Mouse (Mus musculus) gastrocnemius, adult 8-10 months (tissue): Measurements from ENCODE around the gene Olfr1340. TPM values are rescaled to one million over a fixed set of nuclear protein-coding genes. Genes with fewer than 3 reads are reported as not detected.

Experiments used
- DNase-seq, 2 experiments: peaks; one replicate each; pipeline ENCODE4 v3.0.0; 2022; ENCODE audit warnings: low spot score in 2 of 2
- total RNA-seq, 4 experiments: library from RNA; stranded (reverse); gene quantifications; 2 replicates each; pipeline ENCODE4 v1.2.4; 2022

Gene Olfr1340
- total RNA-seq: not detected

GRCm38 (mm10) chr4:118719838-118720237, at the start of gene Olfr1340:
Gene Olfr1340, plus strand, starts transcription at chr4:118720138.
- DNase-seq: no peak

- DNase-seq: no peak
These were observed 32.9 kb upstream of the Olfr1340 start for GRCm38 (mm10) chr4:118687086-118687485.

GRCm38 (mm10) chr4:118692412-118692973, 27.4 kb upstream of the Olfr1340 start, which contains the start of gene Olfr1342:
Gene Olfr1342, minus strand, starts transcription at chr4:118692756.
- no peak for DNase-seq

- DNase-seq: no peak
These were observed 26.1 kb upstream of the Olfr1340 start for GRCm38 (mm10) chr4:118693812-118694211.

GRCm38 (mm10) chr4:118703223-118703622, 16.7 kb upstream of the Olfr1340 start, which contains the start of gene Olfr1341:
Gene Olfr1341, plus strand, starts transcription at chr4:118703523.
- DNase-seq: no peak

GRCm38 (mm10) chr4:118708086-118708485, 11.9 kb upstream of the Olfr1340 start:
- DNase-seq: no peak

- DNase-seq: no peak
These were observed 8.3 kb upstream of the Olfr1340 start for GRCm38 (mm10) chr4:118711656-118712055.

- DNase-seq: no peak
These were observed 2.0 kb downstream of the Olfr1340 start for GRCm38 (mm10) chr4:118721742-118722483.

GRCm38 (mm10) chr4:118731875-118732274, 11.9 kb downstream of the Olfr1340 start, which contains the start of gene Olfr1339:
Gene Olfr1339, plus strand, starts transcription at chr4:118732175.
- DNase-seq: no peak

GRCm38 (mm10) chr4:118739574-118739973, 19.6 kb downstream of the Olfr1340 start:
- DNase-seq: no peak

- DNase-seq: no peak
These were observed 21.2 kb downstream of the Olfr1340 start for GRCm38 (mm10) chr4:118740988-118741698.

- DNase-seq: no peak
These were observed 21.9 kb downstream of the Olfr1340 start for GRCm38 (mm10) chr4:118741881-118742280.

- DNase-seq: no peak
These were observed 38.7 kb downstream of the Olfr1340 start, which contains the start of gene Olfr1338 for GRCm38 (mm10) chr4:118758637-118759036. Gene Olfr1338, minus strand, starts transcription at chr4:118758737.

Other genes starting within 250 kb of the Olfr1340 start
- 10 to 100 TPM in 2 of 4 experiments, 1 to 10 TPM in 2; 9.0 to 13.3 (median 10.2) TPM for gene Tie1, start 230.1 kb upstream of the Olfr1340 start, total RNA-seq
- not detected for gene 2610528J11Rik, start 193.1 kb upstream of the Olfr1340 start, total RNA-seq
- gene Tmem125, start 176.1 kb upstream of the Olfr1340 start, total RNA-seq: not detected
- gene Cfap57, start 99.4 kb upstream of the Olfr1340 start, total RNA-seq: not detected
- 10 to 100 TPM; 22.3 to 30.7 (median 25.1) TPM for gene Ebna1bp2, start 99.3 kb upstream of the Olfr1340 start, total RNA-seq
- not detected for gene Olfr62, start 61.2 kb upstream of the Olfr1340 start, total RNA-seq
- not detected for gene Olfr1342, start 27.4 kb upstream of the Olfr1340 start, total RNA-seq
- not detected for gene Olfr1341, start 16.6 kb upstream of the Olfr1340 start, total RNA-seq
- not detected for gene Olfr1339, start 12.0 kb downstream of the Olfr1340 start, total RNA-seq
- not detected for gene Olfr1338, start 38.6 kb downstream of the Olfr1340 start, total RNA-seq
- not detected for gene Olfr1337, start 62.4 kb downstream of the Olfr1340 start, total RNA-seq
- gene Olfr1335, start 89.8 kb downstream of the Olfr1340 start, total RNA-seq: not detected
- gene Olfr1333, start 116.1 kb downstream of the Olfr1340 start, total RNA-seq: not detected
- not detected for gene Olfr1331, start 144.5 kb downstream of the Olfr1340 start, total RNA-seq
- not detected for gene Olfr1330, start 168.5 kb downstream of the Olfr1340 start, total RNA-seq
- not detected for gene Olfr1329, start 197.3 kb downstream of the Olfr1340 start, total RNA-seq
- gene Olfr1328, start 218.5 kb downstream of the Olfr1340 start, total RNA-seq: not detected
- under 1 TPM; 0.17 to 0.24 (median 0.22) TPM for gene Lao1, start 241.4 kb downstream of the Olfr1340 start, total RNA-seq